Mouse (Mus musculus): ENCODE data around the gene Pcsk5.
"Not testable (repeated sequence)": the region's sequence is repeated elsewhere in the genome, so short reads cannot be mapped to it uniquely, and the experiment has no call there.

Gene Pcsk5

DNA sequence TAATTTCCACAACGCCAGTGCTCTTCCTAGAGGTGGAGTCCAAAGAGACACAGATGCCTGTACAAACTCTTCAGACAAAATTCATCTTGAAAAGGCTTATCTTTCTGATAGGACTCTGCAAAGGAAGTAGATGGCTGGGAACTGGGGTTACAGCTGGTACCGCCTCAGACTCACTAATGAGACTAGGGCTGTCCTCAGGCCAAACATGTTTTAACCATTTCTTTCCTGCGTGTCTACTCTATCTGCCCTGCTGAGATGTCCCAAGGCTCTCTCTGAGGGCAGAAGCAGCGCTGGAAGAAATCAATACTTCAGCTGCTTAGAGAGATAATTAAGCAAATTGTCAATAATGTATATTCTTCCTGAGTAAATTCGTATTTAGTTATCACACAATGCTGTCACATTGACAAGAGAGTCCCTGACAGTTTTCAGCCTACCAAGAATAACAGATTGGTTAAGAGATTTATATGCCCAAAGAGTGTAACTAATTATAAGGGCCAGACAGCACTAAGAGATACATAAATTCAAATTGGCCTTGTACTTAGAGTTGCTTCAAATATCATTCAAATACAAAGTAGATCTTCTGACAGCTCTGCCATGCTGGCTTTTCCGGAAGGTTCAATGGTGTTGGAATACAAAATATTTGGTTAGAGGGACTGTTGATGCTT lies 355.2 kb downstream of the Pcsk5 start:
- DNase-seq (ENCODE audit: extremely low spot score, low spot score), result no peak

GRCm38 (mm10) chr19:17479471-17479870 lies 358.0 kb downstream of the Pcsk5 start:
- no peak for DNase-seq (ENCODE audit: extremely low spot score, low spot score)

- DNase-seq (ENCODE audit: extremely low spot score, low spot score), result no peak
Measured at GRCm38 (mm10) chr19:17476021-17476420, 361.4 kb downstream of the Pcsk5 start.

- not testable (repeated sequence) for DNase-seq (ENCODE audit: extremely low spot score, low spot score)
Measured at GRCm38 (mm10) chr19:17473138-17473537, 364.3 kb downstream of the Pcsk5 start.

DNA sequence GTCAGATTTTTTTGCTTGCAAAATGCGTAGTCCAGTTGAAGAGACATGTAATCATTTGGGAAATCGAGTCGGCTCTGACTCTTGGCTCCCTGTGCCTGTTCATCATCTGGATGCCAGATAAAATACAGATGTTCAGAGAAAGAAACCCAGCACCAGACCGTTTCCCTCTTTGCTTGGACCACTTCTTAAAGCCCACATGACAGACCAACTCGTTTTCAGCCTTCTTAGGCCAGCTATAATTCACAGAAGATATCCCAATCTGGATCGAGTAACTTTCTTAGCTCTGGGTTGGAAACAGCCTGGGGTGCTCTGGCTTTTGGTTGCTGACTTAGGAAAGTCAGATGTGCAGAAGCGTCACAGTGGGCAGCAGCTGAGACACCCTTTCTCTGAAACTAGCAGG lies 365.6 kb downstream of the Pcsk5 start:
- no peak for DNase-seq (ENCODE audit: extremely low spot score, low spot score)

GRCm38 (mm10) chr19:17471196-17471595 lies 366.2 kb downstream of the Pcsk5 start:
- DNase-seq (ENCODE audit: extremely low spot score, low spot score), result no peak

DNA sequence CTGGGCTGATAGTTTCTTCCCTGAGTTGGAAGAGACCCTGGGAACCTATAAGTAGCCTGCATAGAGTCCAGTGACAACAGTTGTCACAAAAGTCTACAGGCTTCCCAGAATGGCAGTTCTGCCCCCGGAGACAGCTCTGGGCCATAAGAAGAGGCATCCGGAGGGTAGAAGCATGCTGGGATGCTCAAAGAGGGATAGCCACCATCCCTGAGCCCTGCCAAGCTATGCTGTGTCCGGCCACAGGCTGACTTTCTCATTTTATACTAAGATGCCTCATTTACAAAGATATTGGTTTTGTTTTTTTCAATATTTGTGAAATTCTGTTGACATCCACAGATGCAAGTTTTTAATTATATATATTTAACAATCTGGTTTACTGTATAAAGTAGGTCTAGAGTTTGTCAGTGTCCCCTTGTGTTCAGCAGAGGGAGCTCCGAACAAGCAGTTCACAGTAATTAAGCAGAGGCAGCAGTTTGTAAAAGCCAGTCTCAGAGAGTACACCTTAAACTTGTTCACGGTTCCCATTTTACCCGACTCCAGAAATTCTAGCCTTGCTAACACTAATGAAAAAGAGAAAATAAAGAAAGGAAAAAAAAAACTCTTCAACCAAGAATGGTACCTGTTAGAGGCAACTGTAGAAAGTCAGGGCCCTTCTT lies 369.7 kb downstream of the Pcsk5 start:
- DNase-seq (ENCODE audit: extremely low spot score, low spot score), result no peak

DNA sequence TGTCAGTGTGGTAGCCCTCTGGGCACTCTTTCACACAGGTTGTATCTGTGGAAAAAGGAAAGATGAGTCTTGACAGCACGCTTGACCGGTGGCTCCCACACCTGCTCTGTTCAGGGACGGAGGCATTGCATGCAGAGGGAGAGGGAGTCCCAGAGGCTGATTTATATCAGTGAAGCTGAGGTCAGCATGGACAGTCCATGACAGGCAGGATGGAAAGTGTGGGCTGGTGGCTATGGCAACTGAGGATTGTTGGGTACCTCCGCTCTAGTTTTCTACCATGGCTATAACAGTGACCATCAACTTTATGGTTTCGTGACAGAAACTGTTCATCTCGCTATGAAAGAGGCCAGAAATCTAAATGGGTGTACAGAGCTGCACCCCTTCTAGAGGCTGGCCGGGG lies 385.4 kb downstream of the Pcsk5 start:
- DNase-seq (ENCODE audit: extremely low spot score, low spot score), result no peak

- no peak for DNase-seq (ENCODE audit: extremely low spot score, low spot score)
Measured at GRCm38 (mm10) chr19:17443581-17443980, 393.9 kb downstream of the Pcsk5 start.

GRCm38 (mm10) chr19:17439476-17440189 lies 397.8 kb downstream of the Pcsk5 start:
- no peak for DNase-seq (ENCODE audit: extremely low spot score, low spot score)

GRCm38 (mm10) chr19:17436651-17437050 lies 400.8 kb downstream of the Pcsk5 start:
- DNase-seq (ENCODE audit: extremely low spot score, low spot score), result no peak

- no peak for DNase-seq (ENCODE audit: extremely low spot score, low spot score)
Measured at GRCm38 (mm10) chr19:17428561-17428914, 408.9 kb downstream of the Pcsk5 start.

- DNase-seq (ENCODE audit: extremely low spot score, low spot score), result no peak
Measured at GRCm38 (mm10) chr19:17427824-17428560, 409.4 kb downstream of the Pcsk5 start.

GRCm38 (mm10) chr19:17423306-17423705 lies 414.1 kb downstream of the Pcsk5 start:
- no peak for DNase-seq (ENCODE audit: extremely low spot score, low spot score)

DNA sequence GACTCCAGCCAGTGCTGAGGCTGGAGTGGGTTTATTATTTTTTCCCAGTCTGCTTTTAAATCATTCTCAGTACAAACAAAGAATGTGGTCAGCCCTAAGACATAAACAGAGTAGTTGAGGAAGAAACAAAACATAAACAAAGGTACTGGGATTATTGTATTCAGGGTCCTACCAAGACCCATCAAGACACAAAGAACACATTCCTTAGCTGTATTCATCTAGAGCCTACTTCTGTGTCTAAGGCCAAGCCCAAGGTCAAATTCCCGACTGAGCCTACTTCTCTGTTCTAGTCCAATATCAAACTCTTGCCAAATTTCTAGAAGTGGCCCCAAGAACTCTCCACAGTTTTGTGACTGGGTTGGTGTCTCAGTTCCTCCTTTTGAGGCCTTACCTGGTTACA lies 419.6 kb downstream of the Pcsk5 start:
- no peak for DNase-seq (ENCODE audit: extremely low spot score, low spot score)

- DNase-seq (ENCODE audit: extremely low spot score, low spot score), result no peak
Measured at GRCm38 (mm10) chr19:17412915-17413459, 424.4 kb downstream of the Pcsk5 start.

- DNase-seq (ENCODE audit: extremely low spot score, low spot score), result no peak
Measured at GRCm38 (mm10) chr19:17410465-17411065, 426.9 kb downstream of the Pcsk5 start.

DNA sequence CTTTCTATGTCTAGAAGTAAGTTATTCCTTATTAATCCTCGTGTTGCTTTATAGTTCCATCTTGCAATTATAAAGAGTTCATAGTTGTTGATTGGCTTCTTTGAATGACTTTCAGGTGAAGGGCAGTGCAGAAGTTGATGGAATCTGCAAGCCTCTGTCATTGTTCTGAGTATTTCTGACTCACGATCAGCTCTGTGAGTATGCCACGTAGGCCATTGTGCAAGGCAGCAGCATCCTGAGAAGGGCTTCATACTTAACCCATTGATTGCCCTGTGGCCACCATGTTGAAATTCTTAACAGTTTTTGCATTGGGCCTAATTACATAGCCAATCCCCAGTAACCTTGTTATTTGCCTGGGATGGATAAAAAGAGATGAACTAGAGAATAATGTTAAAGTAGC lies 428.1 kb downstream of the Pcsk5 start:
- DNase-seq (ENCODE audit: extremely low spot score, low spot score), result no peak

DNA sequence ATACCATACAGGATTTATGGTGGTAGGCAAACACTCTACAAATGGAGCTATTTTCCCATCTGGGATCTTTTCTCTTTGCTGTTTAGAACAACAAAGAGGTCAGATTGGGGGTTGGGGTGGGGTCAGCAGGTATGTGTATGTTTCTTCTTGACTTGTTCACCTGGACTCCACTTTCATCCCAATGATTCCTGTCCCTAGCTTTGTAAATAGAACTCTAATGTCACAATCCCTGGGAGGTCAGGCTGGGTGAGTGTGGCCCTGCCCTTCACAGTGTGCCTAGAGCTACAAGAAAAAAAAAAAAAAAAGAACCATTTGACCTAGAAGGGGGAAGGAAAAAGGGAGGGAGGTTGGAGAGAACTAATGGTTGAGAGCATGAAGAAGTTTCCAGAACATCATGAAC lies 428.8 kb downstream of the Pcsk5 start:
- no peak for DNase-seq (ENCODE audit: extremely low spot score, low spot score)

DNA sequence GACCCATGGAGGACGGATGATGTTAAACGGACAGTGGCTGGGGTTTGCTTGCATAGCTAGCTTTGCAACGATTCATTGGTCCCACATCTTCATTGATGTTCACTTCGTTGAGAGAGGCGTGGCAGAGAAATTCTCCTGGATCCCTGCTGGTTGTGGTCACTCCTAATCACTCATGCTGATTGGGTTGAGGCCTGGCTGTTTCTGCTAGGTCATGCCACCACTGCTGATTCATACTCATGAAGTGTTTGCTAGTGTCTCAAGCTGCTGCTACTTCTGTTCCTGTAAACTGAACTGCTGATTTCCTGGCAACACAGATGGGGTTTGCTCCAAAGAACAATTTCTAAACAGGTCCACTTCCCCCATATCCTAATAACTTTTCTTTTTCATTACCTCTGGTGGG lies 430.6 kb downstream of the Pcsk5 start:
- DNase-seq (ENCODE audit: extremely low spot score, low spot score), result no peak

DNA sequence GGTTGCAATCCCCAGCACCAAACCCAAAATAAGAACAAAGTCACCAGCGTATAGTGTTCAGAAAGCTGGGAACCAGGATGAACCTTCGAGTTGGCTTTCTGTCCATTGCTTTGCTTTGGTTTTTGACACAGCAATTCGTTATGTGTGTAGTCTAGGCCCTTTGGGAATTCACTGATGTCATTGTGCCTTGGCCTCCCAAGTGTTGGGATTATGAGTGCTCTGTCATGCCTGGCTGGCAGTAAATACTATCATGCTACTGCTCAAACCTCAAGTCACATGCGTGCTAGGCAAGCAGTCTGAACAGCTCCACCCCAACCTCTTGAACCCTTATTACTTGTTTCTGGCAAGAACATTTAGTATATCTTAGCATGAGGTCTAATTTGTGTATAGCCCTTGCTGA lies 434.3 kb downstream of the Pcsk5 start:
- no peak for DNase-seq (ENCODE audit: extremely low spot score, low spot score)

Measured in neural tube, embryonic 10.5 days (tissue).